Mouse (Mus musculus) embryonic fibroblast, embryonic 13.5 days (primary cell): ENCODE results near the gene Cntn4.

Experiments used
- CTCF ChIP-seq: IDR thresholded peaks from 2 replicates; pipeline ENCODE4 v1.5.1; 2011; ENCODE audit warnings: mild to moderate bottlenecking, control low read depth, low read length, moderate library complexity, borderline replicate concordance; ENCODE audit not compliant: insufficient read depth
- POLR2A ChIP-seq: IDR thresholded peaks from 2 replicates; pipeline ENCODE4 v1.6.1; 2011; ENCODE audit warnings: low read depth, mild to moderate bottlenecking, control low read depth, low read length, moderate library complexity

DNA sequence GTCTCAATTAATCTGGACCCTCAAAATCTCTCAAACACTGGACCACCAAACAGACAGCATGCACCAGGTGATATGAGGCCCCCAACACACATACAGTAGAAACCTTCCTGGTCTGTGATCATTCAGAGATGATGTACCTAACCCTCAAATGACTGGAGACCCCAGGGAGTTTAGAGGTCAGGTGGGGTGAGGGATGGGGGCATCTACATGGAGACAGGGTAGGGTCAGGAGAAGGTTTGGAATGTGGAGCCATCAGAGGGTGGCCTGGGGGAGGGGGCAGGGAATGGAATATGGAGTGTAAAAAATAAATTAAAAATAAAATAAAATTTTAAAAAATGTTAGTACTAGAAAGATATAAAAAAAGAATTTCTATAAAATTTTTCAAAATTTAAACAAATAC is 157.6 kb downstream of the Cntn4 start:
- TF ChIP-seq POLR2A = no peak
- TF ChIP-seq CTCF = no peak
